Mouse (Mus musculus) thymus, adult 2 months (tissue): ENCODE measurements at regions not wholly inside any gene's neighbourhood (a gene's known extent, or its start where the extent isn't known, plus 50 kb on each side); places are given as distances from the start of the nearest gene placed in this dataset.

Experiments used
- CTCF ChIP-seq: fragments of 200-500 bp; IDR thresholded peaks from 2 replicates; pipeline ENCODE4 v1.5.1; 2012; ENCODE audit warnings: mild to moderate bottlenecking, control low read depth, low read length, moderate library complexity, borderline replicate concordance; ENCODE audit not compliant: control insufficient read depth, poor library complexity, insufficient read depth; ENCODE audit errors: extremely low read depth
- POLR2A ChIP-seq: fragments of 200-500 bp; IDR thresholded peaks from 2 replicates; pipeline ENCODE4 v1.6.1; 2012; ENCODE audit warnings: mild to moderate bottlenecking, low read length, control low read depth, moderate library complexity; ENCODE audit not compliant: control insufficient read depth, poor library complexity, insufficient read depth; ENCODE audit errors: extremely low read depth

DNA sequence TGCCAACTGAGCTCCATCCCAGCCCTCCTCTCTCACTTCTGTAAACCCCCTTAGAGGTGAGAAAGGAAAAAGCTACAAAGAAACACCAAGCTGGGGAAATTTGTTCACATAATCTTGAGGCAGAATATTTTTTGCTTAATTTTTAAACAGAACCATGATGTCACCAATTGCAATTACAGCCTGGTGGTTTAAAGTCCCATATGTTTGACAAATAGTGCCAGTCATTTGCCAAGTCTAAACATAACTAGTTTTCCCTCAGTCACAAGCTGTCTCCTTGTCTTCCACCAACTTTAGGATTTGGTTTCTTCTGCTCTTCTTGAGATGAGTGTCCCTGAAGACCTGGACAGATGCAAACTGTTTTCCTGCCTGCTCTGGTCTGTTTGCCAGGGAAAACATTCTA is 222.0 kb downstream of the Qk start:
- TF ChIP-seq CTCF (no peak), POLR2A (no peak)
